Mouse (Mus musculus): Measurements from ENCODE around the gene Tmbim6.
"Not testable (repeated sequence)": the region's sequence is repeated elsewhere in the genome, so short reads cannot be mapped to it uniquely, and the experiment has no call there.

Gene Tmbim6

GRCm38 (mm10) chr15:99420521-99421014 lies 27.9 kb downstream of the Tmbim6 start:
- no peak for DNase-seq

GRCm38 (mm10) chr15:99421152-99421551 lies 28.5 kb downstream of the Tmbim6 start:
- no peak for DNase-seq

- no peak for DNase-seq
These were observed 29.0 kb downstream of the Tmbim6 start for GRCm38 (mm10) chr15:99421676-99422075.

- DNase-seq: no peak
These were observed 29.9 kb downstream of the Tmbim6 start for GRCm38 (mm10) chr15:99422551-99422950.

GRCm38 (mm10) chr15:99423131-99423530 lies 30.4 kb downstream of the Tmbim6 start:
- no peak for DNase-seq

- no peak for DNase-seq
These were observed 31.2 kb downstream of the Tmbim6 start for GRCm38 (mm10) chr15:99423884-99424283.

- no peak for DNase-seq
These were observed 37.7 kb downstream of the Tmbim6 start for GRCm38 (mm10) chr15:99430394-99430793.

- DNase-seq: no peak
These were observed 38.4 kb downstream of the Tmbim6 start for GRCm38 (mm10) chr15:99431063-99431462.

GRCm38 (mm10) chr15:99431504-99431903 lies 38.8 kb downstream of the Tmbim6 start:
- no peak for DNase-seq

- no peak for DNase-seq
These were observed 39.3 kb downstream of the Tmbim6 start for GRCm38 (mm10) chr15:99431967-99432366.

GRCm38 (mm10) chr15:99433081-99433718 lies 40.5 kb downstream of the Tmbim6 start:
- DNase-seq: no peak

GRCm38 (mm10) chr15:99433913-99434312 lies 41.2 kb downstream of the Tmbim6 start:
- peak; percentile 52 to 60 for DNase-seq

- DNase-seq: no peak
These were observed 46.5 kb downstream of the Tmbim6 start for GRCm38 (mm10) chr15:99438966-99439698.

- no peak for DNase-seq
These were observed 47.6 kb downstream of the Tmbim6 start for GRCm38 (mm10) chr15:99440112-99440815.

GRCm38 (mm10) chr15:99440816-99441457 lies 48.3 kb downstream of the Tmbim6 start:
- no peak for DNase-seq

- DNase-seq: no peak
These were observed 49.7 kb downstream of the Tmbim6 start for GRCm38 (mm10) chr15:99442358-99442757.

- no peak for DNase-seq
These were observed 52.9 kb downstream of the Tmbim6 start for GRCm38 (mm10) chr15:99445567-99445966.

- not testable (repeated sequence) for DNase-seq
These were observed 53.5 kb downstream of the Tmbim6 start for GRCm38 (mm10) chr15:99446136-99446535.

GRCm38 (mm10) chr15:99449131-99449750 lies 56.6 kb downstream of the Tmbim6 start:
- DNase-seq: peak; percentile 78 to 83

GRCm38 (mm10) chr15:99449751-99450280 lies 57.1 kb downstream of the Tmbim6 start:
- DNase-seq: no peak

- DNase-seq: no peak
These were observed 60.6 kb downstream of the Tmbim6 start for GRCm38 (mm10) chr15:99453153-99453900.
